Mouse (Mus musculus) heart, embryonic 12.5 days (tissue): Measurements from ENCODE around the gene Mkrn2. TPM values are rescaled to one million over a fixed set of nuclear protein-coding genes. Genes with fewer than 3 reads are reported as not detected.

ENCODE experiments used
- ATAC-seq: fragments of 200-750 bp; cut with Nextera tagmentation; 2 replicates; pipeline ENCODE4 v1.8.0; 2017; ENCODE audit warnings: moderate TSS enrichment, moderate library complexity; ENCODE audit not compliant: insufficient number of reproducible peaks, low FRiP score
- H3K27ac ChIP-seq: fragments of 300-500 bp; sonication (generic); 2 replicates; pipeline ENCODE4 v1.5.1; 2016; ENCODE audit warnings: mild to moderate bottlenecking, moderate library complexity; ENCODE audit not compliant: poor library complexity, severe bottlenecking
- H3K27me3 ChIP-seq: fragments of 300-500 bp; sonication (generic); replicated peaks from 2 replicates; pipeline ENCODE4 v1.6.1; 2016; ENCODE audit warnings: mild to moderate bottlenecking, moderate library complexity
- H3K36me3 ChIP-seq: fragments of 300-500 bp; sonication (generic); 2 replicates; pipeline ENCODE4 v1.6.1; 2016; ENCODE audit warnings: mild to moderate bottlenecking, moderate library complexity
- H3K4me1 ChIP-seq: fragments of 300-500 bp; sonication (generic); replicated peaks from 2 replicates; pipeline ENCODE4 v1.6.1; 2016; ENCODE audit warnings: mild to moderate bottlenecking
- H3K4me2 ChIP-seq: fragments of 300-500 bp; sonication (generic); 2 replicates; pipeline ENCODE4 v1.6.1; 2016; ENCODE audit warnings: mild to moderate bottlenecking, moderate library complexity
- H3K4me3 ChIP-seq: fragments of 300-500 bp; sonication (generic); 2 replicates; pipeline ENCODE4 v1.5.1; 2016; ENCODE audit warnings: mild to moderate bottlenecking
- H3K9ac ChIP-seq: fragments of 300-500 bp; sonication (generic); 2 replicates; pipeline ENCODE4 v1.6.1; 2016; ENCODE audit warnings: mild to moderate bottlenecking, moderate library complexity
- H3K9me3 ChIP-seq: fragments of 300-500 bp; sonication (generic); replicated peaks from 2 replicates; pipeline ENCODE4 v1.6.1; 2016; ENCODE audit warnings: mild to moderate bottlenecking, moderate library complexity
- WGBS: fragments of 180-500 bp; shearing (Covaris S2); methylation state at CpG from one replicate; pipeline ENCODE4 v1.1.7; 2016; 5-methylcytosine and 5-hydroxymethylcytosine counted together
- polyA plus RNA-seq: library from polyadenylated mRNA; unstranded; fragments of >200 nt; fragmentation: Nextera tagmentation; extraction: Ambion mirVana; gene quantifications from 2 replicates; pipeline ENCODE4 v1.2.1, GENCODE M21; 2016

Mkrn2 gene
- polyA plus RNA-seq, 1 experiment from 2014 or later, result 21.6 TPM

GRCm38 (mm10) chr6:115583430-115584125 lies 18.1 kb upstream of the Mkrn2 start:
- Histone ChIP-seq H3K4me2 (no peak overlapping the region), H3K4me3 (no peak overlapping the region), H3K9me3 (no peaks in the 10 kb centered on the region), H3K9ac (no peak overlapping the region), H3K36me3 (peaks cover 24% of the 10 kb centered on the region), H3K27me3 (no peaks in the 10 kb centered on the region), H3K27ac (no peak overlapping the region), H3K4me1 (peaks cover 5% of the 10 kb centered on the region; the same call in 1 of the 2 replicates)
- 69% methylated on average over 6 of the region's 6 CpGs for WGBS
- no peak for ATAC-seq

- WGBS, result 84% methylated on average over 3 of the region's 3 CpGs
- H3K4me2 ChIP-seq, result no peak overlapping the region
- H3K4me1 ChIP-seq, result peaks cover 5% of the 10 kb centered on the region; the same call in 1 of the 2 replicates
- ATAC-seq, result no peak
- H3K9me3 ChIP-seq, result no peaks in the 10 kb centered on the region
- peaks cover 18% of the 10 kb centered on the region for H3K36me3 ChIP-seq
- no peaks in the 10 kb centered on the region for H3K27me3 ChIP-seq
- H3K4me3 ChIP-seq, result no peak overlapping the region
- H3K9ac ChIP-seq, result no peak overlapping the region
- no peak overlapping the region for H3K27ac ChIP-seq
Observed at GRCm38 (mm10) chr6:115584176-115584575, 17.5 kb upstream of the Mkrn2 start.

GRCm38 (mm10) chr6:115586321-115586720 lies 15.4 kb upstream of the Mkrn2 start:
- peak overlapping the region; percentile 29 for H3K4me2 ChIP-seq
- no peak overlapping the region for H3K9ac ChIP-seq
- H3K4me1 ChIP-seq, result peaks cover 5% of the 10 kb centered on the region; the same call in 1 of the 2 replicates
- peaks cover 4% of the 10 kb centered on the region; the same call in 1 of the 2 replicates for H3K36me3 ChIP-seq
- no peaks in the 10 kb centered on the region for H3K9me3 ChIP-seq
- H3K27me3 ChIP-seq, result no peaks in the 10 kb centered on the region
- 59% methylated on average over 10 of the region's 10 CpGs for WGBS
- H3K4me3 ChIP-seq, result no peak overlapping the region
- ATAC-seq, result no peak
- H3K27ac ChIP-seq, result 0 out of 2 replicates have a peak overlapping the region, but pooled peaks have one; percentile 44

- Histone ChIP-seq H3K9ac (no peak overlapping the region), H3K4me2 (no peak overlapping the region), H3K27ac (no peak overlapping the region), H3K27me3 (no peaks in the 10 kb centered on the region), H3K4me3 (no peak overlapping the region), H3K9me3 (no peaks in the 10 kb centered on the region), H3K4me1 (0 out of 2 replicates have a peak, but pooled peaks cover 5% of the 10 kb centered on the region), H3K36me3 (no peaks in the 10 kb centered on the region)
- 85% methylated on average over 19 of the region's 19 CpGs for WGBS
- no peak for ATAC-seq
Observed at GRCm38 (mm10) chr6:115591692-115592359, 9.9 kb upstream of the Mkrn2 start.

- no peak for ATAC-seq
- H3K9me3 ChIP-seq, result no peaks in the 10 kb centered on the region
Observed at GRCm38 (mm10) chr6:115592458-115592857, 9.2 kb upstream of the Mkrn2 start, which contains the start of gene Mkrn2os. Gene Mkrn2os, minus strand, starts transcription at chr6:115592576.

GRCm38 (mm10) chr6:115593252-115593651 lies 8.4 kb upstream of the Mkrn2 start:
- Histone ChIP-seq H3K9ac (no peak overlapping the region), H3K27ac (no peak overlapping the region), H3K4me1 (0 out of 2 replicates have a peak, but pooled peaks cover 5% of the 10 kb centered on the region), H3K4me3 (no peak overlapping the region), H3K36me3 (no peaks in the 10 kb centered on the region), H3K27me3 (no peaks in the 10 kb centered on the region), H3K4me2 (no peak overlapping the region), H3K9me3 (no peaks in the 10 kb centered on the region)
- WGBS, result 77% methylated on average over 4 of the region's 4 CpGs
- no peak for ATAC-seq

More at GRCm38 (mm10) chr6:115592458-115592857, 9.2 kb upstream of the Mkrn2 start, which contains the start of gene Mkrn2os:
- no peaks in the 10 kb centered on the region for H3K36me3 ChIP-seq
- peak within 1 kb of the TSS; percentile 21 for H3K4me2 ChIP-seq
- H3K4me1 ChIP-seq, result 0 out of 2 replicates have a peak, but pooled peaks cover 5% of the 10 kb centered on the region
- WGBS, result 45% methylated on average over 5 of the region's 5 CpGs
- H3K4me3 ChIP-seq, result no peak within 1 kb of the TSS
- peak within 1 kb of the TSS; percentile 41; the same call in 1 of the 2 replicates for H3K9ac ChIP-seq
- no peak within 1 kb of the TSS for H3K27ac ChIP-seq
- no peaks in the 10 kb centered on the region for H3K27me3 ChIP-seq

GRCm38 (mm10) chr6:115594463-115594862 lies 7.2 kb upstream of the Mkrn2 start:
- ATAC-seq, result no peak
- WGBS, result 68% methylated on average over 3 of the region's 3 CpGs
- H3K27me3 ChIP-seq, result no peaks in the 10 kb centered on the region
- H3K9me3 ChIP-seq, result no peaks in the 10 kb centered on the region
- H3K27ac ChIP-seq, result no peak overlapping the region
- H3K9ac ChIP-seq, result no peak overlapping the region
- no peaks in the 10 kb centered on the region for H3K36me3 ChIP-seq
- 0 out of 2 replicates have a peak, but pooled peaks cover 5% of the 10 kb centered on the region for H3K4me1 ChIP-seq
- H3K4me2 ChIP-seq, result no peak overlapping the region
- no peak overlapping the region for H3K4me3 ChIP-seq

GRCm38 (mm10) chr6:115595667-115596066 lies 6.0 kb upstream of the Mkrn2 start:
- H3K27ac ChIP-seq, result no peak overlapping the region
- no peak overlapping the region for H3K9ac ChIP-seq
- H3K27me3 ChIP-seq, result no peaks in the 10 kb centered on the region
- 48% methylated on average over 3 of the region's 3 CpGs for WGBS
- no peak for ATAC-seq
- H3K4me3 ChIP-seq, result no peak overlapping the region
- H3K4me1 ChIP-seq, result 0 out of 2 replicates have a peak, but pooled peaks cover 5% of the 10 kb centered on the region
- H3K4me2 ChIP-seq, result no peak overlapping the region
- H3K9me3 ChIP-seq, result 0 out of 2 replicates have a peak, but pooled peaks cover 4% of the 10 kb centered on the region
- H3K36me3 ChIP-seq, result no peaks in the 10 kb centered on the region

- no peak overlapping the region for H3K9ac ChIP-seq
- H3K4me1 ChIP-seq, result peaks cover 10% of the 10 kb centered on the region
- H3K4me2 ChIP-seq, result peak overlapping the region; percentile 82
- ATAC-seq, result no peak
- H3K27ac ChIP-seq, result no peak overlapping the region
- peak overlapping the region; percentile 98 for H3K4me3 ChIP-seq
- no peaks in the 10 kb centered on the region for H3K27me3 ChIP-seq
- 0 out of 2 replicates have a peak, but pooled peaks cover 2% of the 10 kb centered on the region for H3K36me3 ChIP-seq
- 0 out of 2 replicates have a peak, but pooled peaks cover 4% of the 10 kb centered on the region for H3K9me3 ChIP-seq
- 68% methylated on average over 4 of the region's 4 CpGs for WGBS
Observed at GRCm38 (mm10) chr6:115601322-115601714, 384 bp upstream of the Mkrn2 start.

- no peak overlapping the region for H3K4me3 ChIP-seq
- no peak overlapping the region for H3K9ac ChIP-seq
- no peaks in the 10 kb centered on the region for H3K9me3 ChIP-seq
- H3K4me1 ChIP-seq, result peaks cover 19% of the 10 kb centered on the region
- H3K27me3 ChIP-seq, result no peaks in the 10 kb centered on the region
- no peak overlapping the region for H3K4me2 ChIP-seq
- 67% methylated on average over 1 of the region's 1 CpGs for WGBS
- no peak for ATAC-seq
- peaks cover 22% of the 10 kb centered on the region for H3K36me3 ChIP-seq
- H3K27ac ChIP-seq, result no peak overlapping the region
Observed at GRCm38 (mm10) chr6:115606461-115606860, 4.8 kb downstream of the Mkrn2 start.

GRCm38 (mm10) chr6:115607429-115607828 lies 5.7 kb downstream of the Mkrn2 start:
- peaks cover 31% of the 10 kb centered on the region for H3K36me3 ChIP-seq
- H3K4me2 ChIP-seq, result no peak overlapping the region
- ATAC-seq, result no peak
- no peak overlapping the region for H3K27ac ChIP-seq
- 75% methylated on average over 4 of the region's 4 CpGs for WGBS
- H3K4me1 ChIP-seq, result peaks cover 18% of the 10 kb centered on the region
- H3K9me3 ChIP-seq, result no peaks in the 10 kb centered on the region
- H3K9ac ChIP-seq, result no peak overlapping the region
- no peak overlapping the region for H3K4me3 ChIP-seq
- no peaks in the 10 kb centered on the region for H3K27me3 ChIP-seq
